Mouse (Mus musculus) urinary bladder, adult 18-20 months (tissue): ENCODE data around the gene Sap30l.
A peak's percentile ranks its signal among the peaks of the same experiment; 100 is the strongest.

Source experiments
- DNase-seq, 2 experiments: peaks; one replicate each; pipeline ENCODE4 v3.0.0; 2022; ENCODE audit warnings: low spot score in 2 of 2, mixed read lengths in 2 of 2

The Sap30l gene

GRCm38 (mm10) chr11:57800971-57801765, at the start of gene Sap30l:
TSS of gene Sap30l (plus strand) at chr11:57801637.
- DNase-seq, result peak; percentile 95

GRCm38 (mm10) chr11:57753538-57754203, 47.8 kb upstream of the Sap30l start:
- no peak for DNase-seq

DNA sequence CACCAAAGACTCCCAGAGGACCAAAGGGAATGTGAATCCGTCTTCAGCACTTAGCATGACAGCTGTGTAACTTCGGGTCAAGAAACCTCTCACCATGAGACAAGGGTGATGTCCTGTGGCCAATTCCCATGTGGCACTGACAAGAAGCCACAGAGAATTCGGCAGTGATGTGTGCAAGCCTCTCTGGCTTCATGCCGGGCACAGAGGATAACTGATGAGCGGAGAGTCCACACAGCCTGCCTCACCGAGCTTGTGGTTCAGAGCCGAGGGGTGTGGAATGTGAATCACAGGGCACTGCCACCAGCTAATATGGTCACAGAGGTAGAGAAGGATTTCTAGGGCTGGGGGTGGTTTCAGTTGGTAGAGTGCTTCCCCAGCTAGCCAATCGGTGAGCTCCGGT, 42.8 kb upstream of the Sap30l start:
- DNase-seq, result no peak

DNA sequence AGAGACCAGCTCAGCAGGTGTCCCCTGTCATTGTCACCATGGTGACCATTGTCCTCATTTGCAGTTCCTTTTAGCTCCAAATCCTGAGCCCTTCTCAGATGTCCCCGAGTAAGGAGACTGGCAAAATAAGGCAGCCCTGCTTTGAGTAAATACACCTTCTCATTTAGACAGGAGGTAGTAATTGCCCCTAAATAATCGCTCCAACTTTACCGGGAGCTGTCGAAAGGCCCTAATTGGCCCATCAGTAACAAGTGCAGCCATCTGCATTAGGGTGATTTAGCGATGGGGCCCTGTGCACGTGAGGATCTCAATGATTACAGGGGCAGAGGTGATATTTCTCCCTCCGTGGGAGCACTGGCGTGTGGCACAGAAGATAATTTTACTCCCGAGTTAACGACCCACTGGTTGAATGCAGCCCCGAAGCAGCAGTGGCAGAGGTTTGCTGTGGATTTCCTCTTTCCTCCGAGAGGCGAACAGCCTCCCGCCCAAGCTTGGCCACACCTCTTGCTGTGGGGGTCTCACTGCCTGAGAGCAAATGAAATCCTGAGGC, 40.9 kb upstream of the Sap30l start:
- DNase-seq, result no peak

- DNase-seq, result no peak
Observed at GRCm38 (mm10) chr11:57761347-57761746, 40.1 kb upstream of the Sap30l start.

DNA sequence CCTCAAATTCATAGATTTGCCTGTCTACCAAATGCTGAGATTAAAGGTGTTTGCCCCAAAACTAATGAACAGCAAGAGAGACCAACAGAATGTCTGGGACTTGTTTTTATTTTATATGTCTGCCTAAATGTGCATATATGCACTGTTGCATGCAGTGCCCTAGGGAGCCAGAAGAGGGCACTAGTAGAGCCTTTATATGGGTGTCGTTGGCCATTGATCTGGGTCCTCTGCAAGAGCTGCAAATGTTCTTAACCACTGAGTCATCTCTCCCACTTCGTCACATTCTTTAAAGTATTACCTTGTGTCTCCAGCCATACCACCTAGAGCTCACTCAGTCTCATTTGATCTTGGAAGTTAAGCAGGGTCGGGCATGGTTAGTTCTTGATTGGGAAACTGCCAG, 37.3 kb upstream of the Sap30l start:
- DNase-seq, result no peak

DNA sequence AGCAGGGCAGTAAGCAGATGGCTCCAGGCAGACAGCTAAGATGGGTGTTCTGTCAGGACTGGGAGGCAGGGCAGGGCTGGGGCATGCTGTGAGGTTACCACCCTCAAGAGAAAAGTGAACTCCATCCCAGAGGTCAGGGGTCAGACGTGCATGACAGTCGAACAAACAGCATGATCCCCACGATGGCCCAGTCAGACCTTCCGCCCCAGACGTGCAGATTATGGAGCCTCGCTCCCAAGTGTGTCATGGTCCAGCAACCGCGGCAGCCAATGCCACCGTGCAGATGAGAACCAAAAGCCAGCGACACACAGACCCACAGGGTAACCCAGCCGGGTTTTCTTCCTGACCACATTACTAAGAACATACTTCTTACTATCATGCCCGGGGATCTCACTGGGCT, 34.8 kb upstream of the Sap30l start:
- DNase-seq, result no peak

GRCm38 (mm10) chr11:57767171-57767570, 34.3 kb upstream of the Sap30l start:
- DNase-seq, result no peak

- DNase-seq, result no peak
Observed at GRCm38 (mm10) chr11:57770776-57771175, 30.7 kb upstream of the Sap30l start.

GRCm38 (mm10) chr11:57771676-57772075, 29.8 kb upstream of the Sap30l start:
- no peak for DNase-seq

DNA sequence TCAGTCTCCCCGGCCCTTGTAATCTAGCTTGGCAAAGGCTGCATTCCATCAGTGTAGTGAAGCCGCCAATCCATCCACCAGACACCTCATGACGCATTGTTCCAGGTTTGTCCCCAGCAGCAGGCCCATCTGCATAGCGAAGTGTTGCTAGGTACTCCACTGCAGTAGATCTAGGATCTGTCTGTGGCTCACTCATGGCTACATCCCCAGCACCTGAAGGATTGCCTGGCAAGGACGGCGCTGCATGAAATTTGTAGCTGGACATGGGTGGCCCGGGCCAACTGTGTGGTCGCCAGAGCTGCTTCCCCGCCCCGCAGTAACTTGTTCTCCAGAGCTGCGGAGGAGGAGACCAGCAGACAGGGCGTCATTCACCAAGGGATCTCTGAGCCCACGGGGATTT, 28.0 kb upstream of the Sap30l start:
- DNase-seq, result no peak

DNA sequence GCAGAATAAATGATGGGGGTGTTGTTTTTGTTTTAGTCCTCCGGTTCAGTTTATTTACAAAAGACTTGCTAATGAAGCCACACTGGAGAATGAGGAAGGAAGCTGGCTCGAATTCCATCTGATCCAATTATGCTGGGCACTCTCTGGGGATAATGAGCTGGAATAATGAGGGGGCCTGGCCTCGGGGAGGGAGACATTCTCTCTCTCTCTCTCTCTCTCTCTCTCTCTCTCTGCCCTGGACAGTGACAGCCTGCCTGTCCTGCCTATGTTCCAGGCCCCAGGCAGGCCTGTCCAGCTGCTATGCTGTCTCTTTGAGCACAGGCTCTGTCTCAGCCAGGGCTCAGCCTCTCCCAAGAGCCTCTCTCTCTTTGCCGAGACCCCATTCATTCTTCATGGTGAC, 27.5 kb upstream of the Sap30l start:
- no peak for DNase-seq

DNA sequence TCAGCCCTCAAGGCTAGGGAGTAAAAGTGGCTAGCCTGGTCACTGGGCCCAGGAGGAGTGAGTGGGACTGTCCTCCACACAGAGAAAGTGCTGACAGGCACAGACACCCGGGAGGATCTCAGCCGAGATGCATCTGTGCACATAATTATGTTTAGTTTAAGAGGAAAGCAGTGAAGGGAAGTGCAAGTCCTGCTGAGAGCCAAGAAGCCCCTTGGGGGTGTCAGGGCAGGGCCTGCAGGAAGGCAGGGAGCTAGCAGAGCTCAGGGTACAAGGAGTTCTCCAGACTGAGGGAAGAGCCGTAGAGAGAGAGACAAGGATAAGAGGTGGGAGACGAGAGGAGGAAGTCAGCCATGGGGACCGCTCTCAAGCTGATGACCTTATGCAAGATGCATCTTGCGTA, 25.6 kb upstream of the Sap30l start:
- no peak for DNase-seq

GRCm38 (mm10) chr11:57776546-57776945, 24.9 kb upstream of the Sap30l start:
- no peak for DNase-seq

GRCm38 (mm10) chr11:57778349-57778748, 23.1 kb upstream of the Sap30l start:
- no peak for DNase-seq

DNA sequence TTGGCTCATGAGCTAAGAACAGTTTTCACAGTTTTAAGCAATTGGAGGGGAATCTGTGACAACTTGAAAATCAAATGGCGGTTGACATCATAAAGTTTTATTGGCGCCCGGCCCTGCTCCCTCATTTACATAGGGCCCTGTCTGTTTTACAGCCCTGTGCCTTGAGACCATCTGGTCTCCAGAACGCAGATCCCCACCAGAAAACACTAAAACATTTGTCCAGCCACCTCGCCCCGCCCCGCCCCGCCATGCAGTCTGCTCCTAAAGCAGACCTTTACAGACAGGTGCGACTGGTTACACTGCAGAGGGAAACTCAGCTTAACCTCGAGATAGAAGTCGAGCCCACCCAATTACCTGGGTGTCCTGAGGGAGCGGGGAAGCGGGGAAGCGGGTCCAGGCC, 21.6 kb upstream of the Sap30l start:
- no peak for DNase-seq

DNA sequence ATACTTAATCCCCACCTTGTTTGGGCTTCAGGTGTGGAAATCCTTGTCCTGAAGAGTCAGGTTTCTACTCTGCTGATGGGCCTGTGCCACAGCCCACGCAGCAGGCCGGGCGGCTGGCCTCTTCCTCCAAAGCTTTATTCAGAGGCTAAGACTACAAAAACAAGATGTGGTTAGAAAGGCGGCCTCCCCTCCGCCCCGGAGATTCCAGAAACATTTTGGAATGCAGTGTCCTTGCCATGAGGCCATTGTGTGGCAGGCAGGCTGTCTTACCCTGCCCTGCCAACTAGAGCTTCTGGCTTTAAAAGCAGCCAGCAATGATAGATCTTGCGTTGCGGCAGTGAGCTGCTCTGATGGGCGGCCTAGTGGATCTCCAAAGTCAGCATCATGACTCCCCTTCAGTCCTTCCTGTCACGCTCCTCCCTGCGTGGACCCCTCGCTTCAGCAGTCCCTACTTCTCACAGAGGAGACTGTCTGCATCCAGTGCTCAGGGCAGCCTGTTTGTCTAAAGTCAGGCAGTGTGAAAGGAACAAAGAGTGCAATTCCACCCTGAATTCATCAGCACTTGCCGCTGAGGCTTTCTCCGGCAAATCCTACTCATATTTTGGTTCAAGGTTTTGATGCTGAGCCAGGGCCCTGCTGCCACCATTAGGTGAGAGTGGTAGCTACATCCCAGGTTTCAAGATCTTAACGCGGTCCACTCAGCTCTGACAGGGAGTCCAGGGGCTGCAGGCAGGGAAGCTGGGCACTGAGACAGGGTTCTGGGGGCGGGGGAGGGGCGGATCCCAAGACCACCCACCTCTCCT, 14.6 kb upstream of the Sap30l start:
- no peak for DNase-seq

- peak in 1 of 2 experiments; percentile 29 for DNase-seq
Observed at GRCm38 (mm10) chr11:57787913-57788312, 13.5 kb upstream of the Sap30l start.

DNA sequence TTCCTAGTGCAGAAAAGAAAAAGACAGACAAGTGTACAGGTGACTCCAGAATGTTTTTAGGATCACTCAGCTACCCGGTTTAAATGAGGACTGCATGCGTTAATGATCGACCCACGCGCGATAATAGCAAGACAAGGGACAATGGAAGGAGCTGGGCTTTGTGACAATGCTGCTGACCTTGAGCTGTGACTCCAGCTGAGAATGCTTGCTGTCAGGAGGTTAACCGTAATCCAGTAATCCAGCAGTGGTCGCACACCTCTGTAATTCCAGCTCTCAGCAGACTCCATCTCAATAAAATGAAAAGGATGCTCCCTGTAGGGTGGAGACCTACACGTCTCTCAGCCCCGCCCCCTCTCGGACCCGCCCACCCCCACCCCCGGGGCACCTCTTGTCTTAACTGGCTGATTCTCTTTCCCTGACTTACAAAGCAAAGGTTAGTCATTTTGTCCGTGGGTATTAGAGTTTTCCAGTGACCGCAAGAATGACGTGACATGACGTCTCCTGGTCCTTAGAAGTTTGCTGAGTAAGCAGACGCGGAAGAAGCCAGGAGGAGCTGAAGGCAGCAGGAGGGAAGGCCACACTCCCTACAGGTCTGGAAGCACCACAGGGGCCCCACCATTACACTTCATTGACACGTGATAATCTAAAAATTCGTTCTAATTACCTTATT, 10.4 kb upstream of the Sap30l start:
- no peak for DNase-seq

GRCm38 (mm10) chr11:57795086-57795485, 6.4 kb upstream of the Sap30l start:
- no peak for DNase-seq

DNA sequence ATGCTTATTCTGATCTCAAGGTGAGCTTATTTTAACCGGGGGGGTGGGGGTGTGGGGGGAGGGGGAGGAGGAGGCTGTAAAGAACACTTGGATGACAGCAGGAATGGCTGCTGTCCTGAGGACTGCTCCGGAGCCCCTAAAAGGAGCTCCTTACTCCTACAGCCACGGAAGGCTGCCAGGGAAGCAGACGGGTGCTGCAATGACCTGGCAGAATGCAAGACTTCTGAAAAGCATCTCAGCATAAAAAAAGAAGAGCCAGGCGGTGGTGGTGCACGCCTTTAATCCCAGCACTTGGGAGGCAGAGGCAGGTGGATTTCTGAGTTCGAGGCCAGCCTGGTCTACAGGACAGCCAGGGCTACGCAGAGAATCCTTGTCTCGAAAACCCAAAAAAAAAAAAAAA, 3.6 kb upstream of the Sap30l start:
- DNase-seq, result no peak

- no peak for DNase-seq
Observed at GRCm38 (mm10) chr11:57799456-57799855, 2.0 kb upstream of the Sap30l start.
